Mouse (Mus musculus) heart, embryonic 15.5 days (tissue): ENCODE measurements around the gene Acsm2. TPM values are rescaled to one million over a fixed set of nuclear protein-coding genes. Genes with fewer than 3 reads are reported as not detected.

Source experiments
- ATAC-seq: fragments of 200-750 bp; cut with Nextera tagmentation; replicated peaks from 2 replicates; pipeline ENCODE4 v1.8.0; 2017; ENCODE audit warnings: low read depth, moderate TSS enrichment; ENCODE audit not compliant: insufficient number of reproducible peaks, insufficient read depth, low FRiP score
- H3K27ac ChIP-seq: fragments of 300-500 bp; sonication (generic); 2 replicates; pipeline ENCODE4 v1.5.1; 2015; ENCODE audit warnings: mild to moderate bottlenecking, inconsistent platforms
- H3K27me3 ChIP-seq: fragments of 300-500 bp; sonication (generic); 2 replicates; pipeline ENCODE4 v1.6.1; 2015; ENCODE audit warnings: inconsistent platforms
- H3K36me3 ChIP-seq: fragments of 300-500 bp; sonication (generic); 2 replicates; pipeline ENCODE4 v1.6.1; 2015; ENCODE audit warnings: mild to moderate bottlenecking, inconsistent platforms
- H3K4me1 ChIP-seq: fragments of 300-500 bp; sonication (generic); replicated peaks from 2 replicates; pipeline ENCODE4 v1.6.1; 2015; ENCODE audit warnings: inconsistent platforms
- H3K4me2 ChIP-seq: fragments of 300-500 bp; sonication (generic); 2 replicates; pipeline ENCODE4 v1.6.1; 2015; ENCODE audit warnings: inconsistent platforms, mild to moderate bottlenecking, moderate library complexity
- H3K4me3 ChIP-seq: fragments of 300-500 bp; sonication (generic); 2 replicates; pipeline ENCODE4 v1.5.1; 2015; ENCODE audit warnings: mild to moderate bottlenecking, inconsistent platforms
- H3K9ac ChIP-seq: fragments of 300-500 bp; sonication (generic); 2 replicates; pipeline ENCODE4 v1.6.1; 2015; ENCODE audit warnings: mild to moderate bottlenecking, inconsistent platforms
- H3K9me3 ChIP-seq: fragments of 300-500 bp; sonication (generic); replicated peaks from 2 replicates; pipeline ENCODE4 v1.6.1; 2016; ENCODE audit warnings: inconsistent platforms
- WGBS: fragments of 180-500 bp; shearing (Covaris S2); methylation state at CpG from one replicate; pipeline ENCODE4 v1.1.7; 2015; ENCODE audit warnings: mixed read lengths; 5-methylcytosine and 5-hydroxymethylcytosine counted together
- polyA plus RNA-seq: library from polyadenylated mRNA; unstranded; fragments of >200 nt; fragmentation: Nextera tagmentation; extraction: Ambion mirVana; gene quantifications from 2 replicates; pipeline ENCODE4 v1.2.1, GENCODE M21; 2015

Acsm2 gene
- polyA plus RNA-seq, 1 experiment from 2014 or later, result not detected

- 73% methylated on average over 3 of the region's 3 CpGs for WGBS
- no peaks in the 10 kb centered on the region for H3K27me3 ChIP-seq
- no peak for ATAC-seq
- H3K4me3 ChIP-seq, result no peak overlapping the region
- no peaks in the 10 kb centered on the region for H3K4me1 ChIP-seq
- no peaks in the 10 kb centered on the region for H3K36me3 ChIP-seq
- H3K9me3 ChIP-seq, result no peaks in the 10 kb centered on the region
- H3K27ac ChIP-seq, result no peak overlapping the region
- H3K4me2 ChIP-seq, result no peak overlapping the region
- no peak overlapping the region for H3K9ac ChIP-seq
Observed at GRCm38 (mm10) chr7:119594530-119595107, 40.5 kb downstream of the Acsm2 start.

GRCm38 (mm10) chr7:119595306-119595705, 41.2 kb downstream of the Acsm2 start:
- no peaks in the 10 kb centered on the region for H3K27me3 ChIP-seq
- 28% methylated on average over 1 of the region's 1 CpGs for WGBS
- ATAC-seq, result no peak

GRCm38 (mm10) chr7:119596536-119596935, 42.4 kb downstream of the Acsm2 start:
- H3K4me1 ChIP-seq, result no peaks in the 10 kb centered on the region
- H3K36me3 ChIP-seq, result no peaks in the 10 kb centered on the region
- H3K9ac ChIP-seq, result no peak overlapping the region
- H3K4me3 ChIP-seq, result no peak overlapping the region
- WGBS, result 58% methylated on average over 2 of the region's 2 CpGs
- H3K9me3 ChIP-seq, result no peaks in the 10 kb centered on the region
- H3K4me2 ChIP-seq, result no peak overlapping the region
- H3K27ac ChIP-seq, result no peak overlapping the region
- no peak for ATAC-seq
- H3K27me3 ChIP-seq, result no peaks in the 10 kb centered on the region

More at GRCm38 (mm10) chr7:119595306-119595705, 41.2 kb downstream of the Acsm2 start:
- Histone ChIP-seq H3K4me2 (no peak overlapping the region), H3K9ac (no peak overlapping the region), H3K4me3 (no peak overlapping the region), H3K27ac (no peak overlapping the region), H3K36me3 (no peaks in the 10 kb centered on the region), H3K4me1 (no peaks in the 10 kb centered on the region), H3K9me3 (no peaks in the 10 kb centered on the region)

GRCm38 (mm10) chr7:119601195-119601953, 47.2 kb downstream of the Acsm2 start:
- Histone ChIP-seq H3K27me3 (no peaks in the 10 kb centered on the region), H3K27ac (no peak overlapping the region), H3K4me2 (no peak overlapping the region), H3K9me3 (no peaks in the 10 kb centered on the region), H3K36me3 (no peaks in the 10 kb centered on the region), H3K4me1 (no peaks in the 10 kb centered on the region), H3K4me3 (no peak overlapping the region), H3K9ac (no peak overlapping the region)
- no peak for ATAC-seq
- 76% methylated on average over 2 of the region's 2 CpGs for WGBS

GRCm38 (mm10) chr7:119601954-119602317, 47.8 kb downstream of the Acsm2 start:
- Histone ChIP-seq H3K27ac (no peak overlapping the region), H3K4me3 (no peak overlapping the region), H3K4me2 (no peak overlapping the region), H3K4me1 (no peaks in the 10 kb centered on the region), H3K9me3 (no peaks in the 10 kb centered on the region), H3K9ac (no peak overlapping the region), H3K27me3 (no peaks in the 10 kb centered on the region), H3K36me3 (no peaks in the 10 kb centered on the region)
- ATAC-seq, result no peak
- 63% methylated on average over 1 of the region's 1 CpGs for WGBS

- Histone ChIP-seq H3K4me3 (no peak overlapping the region), H3K9ac (no peak overlapping the region), H3K4me2 (no peak overlapping the region), H3K9me3 (no peaks in the 10 kb centered on the region), H3K27ac (no peak overlapping the region), H3K4me1 (no peaks in the 10 kb centered on the region), H3K27me3 (no peaks in the 10 kb centered on the region), H3K36me3 (no peaks in the 10 kb centered on the region)
- 66% methylated on average over 2 of the region's 2 CpGs for WGBS
- ATAC-seq, result no peak
Observed at GRCm38 (mm10) chr7:119604903-119605483, 50.9 kb downstream of the Acsm2 start.

DNA sequence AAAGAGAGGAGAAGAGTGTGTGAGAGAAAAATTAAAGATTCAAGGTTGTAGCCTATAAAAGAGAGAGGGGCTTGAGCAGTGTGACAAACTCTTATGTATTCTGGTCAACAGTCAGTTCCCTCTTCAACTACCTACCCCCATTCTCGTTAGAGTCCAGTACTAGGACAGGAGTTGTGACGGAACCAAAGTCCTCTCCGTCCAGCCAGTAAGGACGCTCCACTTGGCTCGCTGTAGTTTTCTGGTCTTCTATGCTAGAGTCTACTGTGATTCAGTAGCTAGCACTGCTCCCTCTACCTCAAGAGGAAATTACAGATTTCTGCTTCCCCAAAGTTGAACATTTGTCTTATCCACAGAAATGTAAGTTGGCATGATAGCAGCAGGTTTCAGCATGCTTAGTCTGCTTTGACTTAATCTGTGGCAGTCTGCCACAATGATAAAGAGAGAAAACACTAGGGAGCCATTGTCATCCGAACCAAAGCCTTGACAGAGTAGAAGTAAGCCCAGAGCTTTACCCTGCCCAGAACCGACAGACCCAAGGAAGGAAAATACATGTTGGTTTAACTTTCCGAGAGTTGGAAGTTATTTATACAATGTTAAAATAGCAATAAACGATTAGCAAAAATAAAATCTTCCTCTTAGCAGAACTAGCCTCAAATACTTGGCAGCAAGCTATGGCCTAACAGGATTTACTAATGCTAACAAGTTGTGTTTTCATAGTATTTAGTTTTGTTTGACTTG, 52.0 kb downstream of the Acsm2 start:
- Histone ChIP-seq H3K9ac (no peak overlapping the region), H3K4me2 (no peak overlapping the region), H3K4me3 (no peak overlapping the region), H3K9me3 (no peaks in the 10 kb centered on the region), H3K27me3 (no peaks in the 10 kb centered on the region), H3K27ac (no peak overlapping the region), H3K36me3 (no peaks in the 10 kb centered on the region), H3K4me1 (no peaks in the 10 kb centered on the region)
- WGBS, result 65% methylated on average over 9 of the region's 9 CpGs
- no peak for ATAC-seq

DNA sequence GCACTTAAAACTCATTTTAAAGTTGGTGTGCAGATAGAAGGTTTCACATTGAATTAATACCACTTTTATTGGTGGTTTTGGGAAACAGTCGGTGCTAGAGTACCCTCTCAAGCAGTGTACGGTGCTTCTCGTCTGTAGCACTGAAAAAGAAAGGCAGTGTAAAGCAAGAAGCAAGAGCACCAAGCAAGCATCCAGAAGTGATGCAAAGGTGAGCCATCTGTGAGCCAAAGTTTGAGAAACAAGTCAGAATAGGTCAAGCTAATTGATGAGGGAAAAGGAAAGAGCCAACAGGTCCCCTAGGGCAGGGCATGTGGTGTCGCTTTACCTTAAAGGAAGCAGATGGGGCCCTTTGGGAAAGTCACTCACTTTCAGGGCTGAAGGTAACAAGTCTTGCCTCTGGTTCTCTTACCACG, 52.5 kb downstream of the Acsm2 start, which contains the start of gene Acsm1:
TSS of gene Acsm1 (plus strand) at position 363 of the 413 bp plus-strand sequence.
- H3K36me3 ChIP-seq, result no peaks in the 10 kb centered on the region
- H3K27me3 ChIP-seq, result no peaks in the 10 kb centered on the region
- no peak within 1 kb of the TSS for H3K9ac ChIP-seq
- no peak within 1 kb of the TSS for H3K4me2 ChIP-seq
- H3K4me1 ChIP-seq, result no peaks in the 10 kb centered on the region
- H3K4me3 ChIP-seq, result no peak within 1 kb of the TSS
- H3K9me3 ChIP-seq, result no peaks in the 10 kb centered on the region
- H3K27ac ChIP-seq, result no peak within 1 kb of the TSS
- WGBS, result 65% methylated on average over 5 of the region's 5 CpGs
- ATAC-seq, result no peak

DNA sequence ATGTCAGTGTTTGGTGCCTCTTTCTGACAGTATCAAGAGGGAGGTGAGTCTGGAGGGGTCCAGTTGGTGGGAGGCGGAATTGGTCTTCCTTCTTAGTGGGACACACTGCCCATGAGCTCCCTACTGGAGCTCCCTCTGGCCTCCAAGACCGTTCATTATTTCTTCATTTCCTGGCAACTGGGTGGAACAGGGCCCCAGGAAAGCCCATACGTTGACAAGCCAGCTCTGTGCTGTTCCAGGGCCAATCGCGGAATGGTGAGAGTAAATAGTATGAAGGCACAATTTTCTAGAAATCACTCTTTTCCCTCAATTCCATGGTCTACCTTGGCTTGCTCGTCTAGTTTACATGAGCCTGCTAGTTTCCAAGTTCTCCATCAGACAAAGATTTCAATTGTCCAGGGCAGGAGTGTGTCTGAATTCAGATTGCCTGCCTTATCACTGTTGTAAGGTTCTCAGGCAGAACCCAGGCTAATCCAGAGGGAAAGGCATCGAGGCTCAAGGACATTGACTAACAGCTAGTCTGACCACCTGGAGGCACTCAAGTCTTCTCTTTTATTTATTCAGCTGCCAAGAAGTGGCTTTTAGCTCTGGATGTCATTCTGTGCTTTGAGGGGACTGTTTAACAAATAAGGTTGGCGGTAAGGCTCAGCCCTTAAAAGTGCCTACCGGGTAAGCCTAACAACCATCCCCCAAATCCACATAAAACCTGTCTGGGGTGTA, 53.8 kb downstream of the Acsm2 start:
- Histone ChIP-seq H3K4me2 (no peak overlapping the region), H3K36me3 (no peaks in the 10 kb centered on the region), H3K9ac (no peak overlapping the region), H3K27me3 (no peaks in the 10 kb centered on the region), H3K9me3 (no peaks in the 10 kb centered on the region), H3K4me3 (no peak overlapping the region), H3K27ac (no peak overlapping the region), H3K4me1 (no peaks in the 10 kb centered on the region)
- no peak for ATAC-seq
- WGBS, result 61% methylated on average over 9 of the region's 9 CpGs

- no peak overlapping the region for H3K27ac ChIP-seq
- H3K9me3 ChIP-seq, result no peaks in the 10 kb centered on the region
- no peak overlapping the region for H3K4me2 ChIP-seq
- H3K4me1 ChIP-seq, result no peaks in the 10 kb centered on the region
- ATAC-seq, result no peak
- no peak overlapping the region for H3K4me3 ChIP-seq
- no peaks in the 10 kb centered on the region for H3K36me3 ChIP-seq
- no peaks in the 10 kb centered on the region for H3K27me3 ChIP-seq
- 26% methylated on average over 1 of the region's 1 CpGs for WGBS
- no peak overlapping the region for H3K9ac ChIP-seq
Observed at GRCm38 (mm10) chr7:119616531-119616930, 62.4 kb downstream of the Acsm2 start.

DNA sequence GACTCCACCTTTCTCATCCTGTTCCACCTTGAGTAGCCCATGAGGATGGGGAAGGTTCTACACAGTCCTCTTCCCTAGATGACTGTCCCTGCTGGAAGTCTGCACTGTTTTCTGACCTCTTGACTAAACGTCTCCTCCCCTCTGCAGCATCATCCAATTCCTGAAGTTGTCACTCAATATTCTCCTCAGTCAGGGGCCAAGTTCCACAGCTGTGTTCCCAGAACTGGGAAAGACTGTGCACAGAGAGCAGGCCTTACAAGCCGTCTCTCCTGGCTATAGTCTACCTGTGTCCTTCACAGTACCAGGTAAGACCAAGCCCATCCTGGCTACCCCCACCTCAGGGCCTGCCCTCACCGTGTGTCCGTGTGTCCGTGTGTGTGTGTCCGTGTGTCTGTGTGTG, 63.5 kb downstream of the Acsm2 start:
- no peaks in the 10 kb centered on the region for H3K27me3 ChIP-seq
- no peaks in the 10 kb centered on the region for H3K4me1 ChIP-seq
- no peak overlapping the region for H3K4me3 ChIP-seq
- no peak overlapping the region for H3K4me2 ChIP-seq
- no peak overlapping the region for H3K27ac ChIP-seq
- WGBS, result 76% methylated on average over 6 of the region's 6 CpGs
- no peaks in the 10 kb centered on the region for H3K36me3 ChIP-seq
- ATAC-seq, result no peak
- no peak overlapping the region for H3K9ac ChIP-seq
- H3K9me3 ChIP-seq, result no peaks in the 10 kb centered on the region
